Mouse (Mus musculus) lung, postnatal 0 days (tissue): ENCODE data around the gene Gm10401. TPM values are rescaled to one million over a fixed set of nuclear protein-coding genes. Genes with fewer than 3 reads are reported as not detected.
A peak's percentile ranks its signal among the peaks of the same experiment; 100 is the strongest.

ENCODE experiments used
- ATAC-seq: fragments of 200-750 bp; cut with Nextera tagmentation; 2 replicates; pipeline ENCODE4 v1.8.0; 2017; ENCODE audit warnings: moderate library complexity
- DNase-seq: peaks from one replicate; pipeline ENCODE4 v3.0.0-alpha.2; 2016; ENCODE audit warnings: low spot score
- H3K27ac ChIP-seq: fragments of 300-500 bp; sonication (generic); 2 replicates; pipeline ENCODE4 v1.5.1; 2014; ENCODE audit warnings: antibody characterized with exemption, mild to moderate bottlenecking, low read length, mixed read lengths
- H3K27me3 ChIP-seq: fragments of 300-500 bp; sonication (generic); replicated peaks from 2 replicates; pipeline ENCODE4 v1.6.1; 2014; ENCODE audit warnings: low read length, mixed read lengths; ENCODE audit not compliant: insufficient read depth
- H3K36me3 ChIP-seq: fragments of 300-500 bp; sonication (generic); 2 replicates; pipeline ENCODE4 v1.6.1; 2014; ENCODE audit warnings: low read length, mixed read lengths; ENCODE audit not compliant: insufficient read depth
- H3K4me1 ChIP-seq: fragments of 300-500 bp; sonication (generic); 2 replicates; pipeline ENCODE4 v1.6.1; 2014; ENCODE audit warnings: antibody characterized with exemption, low read depth, low read length, mixed read lengths; ENCODE audit not compliant: insufficient read depth
- H3K4me2 ChIP-seq: fragments of 300-500 bp; sonication (generic); replicated peaks from 2 replicates; pipeline ENCODE4 v1.6.1; 2014; ENCODE audit warnings: low read depth, mild to moderate bottlenecking, low read length, moderate library complexity, mixed read lengths
- H3K4me3 ChIP-seq: fragments of 300-500 bp; sonication (generic); 2 replicates; pipeline ENCODE4 v1.5.1; 2014; ENCODE audit warnings: low read depth, low read length
- H3K9ac ChIP-seq: fragments of 300-500 bp; sonication (generic); replicated peaks from 2 replicates; pipeline ENCODE4 v1.6.1; 2014; ENCODE audit warnings: low read depth, mild to moderate bottlenecking
- H3K9me3 ChIP-seq: fragments of 300-500 bp; sonication (generic); 2 replicates; pipeline ENCODE4 v1.6.1; 2016; ENCODE audit warnings: low read length, mixed read lengths
- CTCF ChIP-seq: IDR thresholded peaks from 2 replicates; pipeline ENCODE4 v1.5.1; 2016; ENCODE audit warnings: antibody characterized with exemption, mild to moderate bottlenecking
- EP300 ChIP-seq: IDR thresholded peaks from 2 replicates; pipeline ENCODE4 v1.6.1; 2016; ENCODE audit warnings: antibody characterized with exemption, mild to moderate bottlenecking, control low read depth
- WGBS: fragments of 180-500 bp; shearing (Covaris S2); extraction: QIAGEN DNeasy Blood & Tissue Kit; methylation state at CpG from one replicate; pipeline ENCODE4 v1.1.7; 2014; 5-methylcytosine and 5-hydroxymethylcytosine counted together
- polyA plus RNA-seq: library from polyadenylated mRNA; unstranded; fragments of >200 nt; fragmentation: Nextera tagmentation; extraction: Ambion mirVana; gene quantifications from 2 replicates; pipeline ENCODE4 v1.2.1, GENCODE M21; 2015

The Gm10401 gene
- polyA plus RNA-seq, 1 experiment from 2014 or later = 32.4 TPM

- no peak overlapping the region for H3K4me2 ChIP-seq
- ATAC-seq = no peak
Measured at GRCm38 (mm10) chr5:115058584-115059297, 39.4 kb downstream of the Gm10401 start.

DNA sequence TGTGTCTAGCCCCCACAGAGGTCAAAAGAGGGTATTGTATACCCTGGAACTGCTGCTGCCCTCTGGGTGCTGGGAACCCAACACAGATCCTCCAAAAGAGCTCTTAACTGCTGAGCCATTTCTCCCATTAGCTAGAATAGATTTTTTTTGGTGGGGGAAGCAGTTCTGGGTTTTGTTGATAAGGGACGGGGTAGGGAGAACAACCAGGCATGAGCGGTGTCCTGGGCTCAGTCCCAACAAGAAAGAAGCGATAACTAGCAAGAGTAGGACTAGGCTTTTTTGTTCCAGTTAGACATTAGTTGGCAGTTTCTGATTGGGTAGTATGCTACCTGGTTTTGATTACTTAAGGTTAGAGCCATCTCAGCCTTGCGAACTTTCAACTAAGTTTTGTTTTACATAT is 40.9 kb downstream of the Gm10401 start:
- 96% methylated on average over 4 of the region's 4 CpGs for WGBS

More at GRCm38 (mm10) chr5:115058584-115059297, 39.4 kb downstream of the Gm10401 start:
- peak; percentile 30 for DNase-seq
- 76% methylated on average over 7 of the region's 7 CpGs for WGBS
- no peak overlapping the region for H3K27ac ChIP-seq
- H3K4me1 ChIP-seq = peaks cover 2% of the 10 kb centered on the region; the same call in 1 of the 2 replicates
- TF ChIP-seq EP300 = no peak
- no peaks in the 10 kb centered on the region; the same call in 1 of the 2 replicates for H3K36me3 ChIP-seq
- H3K9ac ChIP-seq = no peak overlapping the region
- H3K9me3 ChIP-seq = no peaks in the 10 kb centered on the region
- H3K4me3 ChIP-seq = no peak overlapping the region
- no peaks in the 10 kb centered on the region for H3K27me3 ChIP-seq

DNA sequence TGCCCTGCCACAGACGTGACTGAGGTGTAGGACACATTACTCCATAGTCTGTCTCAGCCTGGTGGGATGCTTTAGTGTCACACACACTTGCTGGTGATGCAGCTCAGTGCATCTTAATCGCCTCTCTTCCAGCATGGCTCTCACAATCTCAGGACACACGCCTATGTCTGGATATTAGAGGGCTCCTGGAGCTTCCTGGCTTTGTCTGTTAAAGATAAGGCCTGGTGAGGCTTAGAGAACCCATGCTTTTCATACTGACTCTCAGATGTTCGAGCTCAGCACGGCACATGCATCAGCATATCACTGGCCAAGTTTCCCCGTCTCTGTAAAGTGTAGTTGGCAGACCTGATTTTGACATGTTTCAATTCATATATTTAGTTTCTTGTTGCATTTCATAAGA is 42.7 kb downstream of the Gm10401 start:
- H3K9ac ChIP-seq = no peak overlapping the region

More for the DNA sequence above, 40.9 kb downstream of the Gm10401 start:
- peaks cover 6% of the 10 kb centered on the region; the same call in 1 of the 2 replicates for H3K4me1 ChIP-seq
- no peak for ATAC-seq
- H3K9me3 ChIP-seq = no peaks in the 10 kb centered on the region
- DNase-seq = no peak
- H3K4me3 ChIP-seq = no peak overlapping the region
- H3K27me3 ChIP-seq = no peaks in the 10 kb centered on the region
- no peak overlapping the region for H3K9ac ChIP-seq
- TF ChIP-seq CTCF (no peak), EP300 (no peak)
- H3K27ac ChIP-seq = no peak overlapping the region
- no peaks in the 10 kb centered on the region for H3K36me3 ChIP-seq
- no peak overlapping the region for H3K4me2 ChIP-seq

DNA sequence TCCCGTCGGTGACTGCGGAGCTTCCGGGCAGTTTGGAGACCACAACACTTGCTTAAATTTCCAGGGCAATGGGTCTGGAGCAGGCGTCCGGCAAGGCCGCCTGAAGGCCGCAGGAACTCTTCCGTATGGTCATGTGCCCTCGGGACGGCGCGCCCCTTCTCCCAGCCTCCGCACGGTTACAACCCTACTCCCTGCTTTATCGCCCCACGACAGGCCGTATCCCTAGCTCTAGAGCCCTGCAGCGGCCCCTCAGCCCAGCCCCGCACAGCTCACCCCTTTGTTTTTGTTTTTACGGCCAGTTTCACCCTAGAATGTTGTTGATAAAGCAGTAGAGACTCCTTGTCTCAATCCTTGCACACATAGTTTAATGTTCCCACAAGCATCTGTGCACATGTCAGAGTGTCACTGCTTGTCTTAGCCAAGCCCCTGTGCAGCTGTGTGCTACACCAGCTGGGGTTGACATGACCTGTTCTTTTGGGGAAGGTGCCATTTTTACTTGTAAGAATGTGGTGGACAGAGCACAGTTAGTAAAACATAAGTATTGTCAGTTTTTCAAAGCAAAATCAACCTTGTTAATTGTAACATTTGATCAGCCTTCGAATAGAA is 44.2 kb downstream of the Gm10401 start:
- Histone ChIP-seq H3K4me1 (peaks cover 6% of the 10 kb centered on the region; the same call in 1 of the 2 replicates), H3K4me3 (no peak overlapping the region), H3K9ac (no peak overlapping the region), H3K27ac (no peak overlapping the region), H3K9me3 (no peaks in the 10 kb centered on the region), H3K4me2 (no peak overlapping the region), H3K36me3 (no peaks in the 10 kb centered on the region), H3K27me3 (no peaks in the 10 kb centered on the region)
- DNase-seq = peak; percentile 18
- ATAC-seq = peak; percentile 52
- WGBS = 83% methylated on average over 22 of the region's 22 CpGs
- TF ChIP-seq EP300 (no peak), CTCF (no peak)

More for the DNA sequence above, 42.7 kb downstream of the Gm10401 start:
- Histone ChIP-seq H3K27me3 (no peaks in the 10 kb centered on the region), H3K27ac (no peak overlapping the region), H3K4me2 (no peak overlapping the region), H3K9me3 (no peaks in the 10 kb centered on the region), H3K4me3 (no peak overlapping the region), H3K36me3 (no peaks in the 10 kb centered on the region), H3K4me1 (peaks cover 6% of the 10 kb centered on the region; the same call in 1 of the 2 replicates)
- TF ChIP-seq EP300 (no peak), CTCF (no peak)
- peak; percentile 20; the same call in 1 of the 2 replicates for ATAC-seq
- DNase-seq = peak; percentile 54
- WGBS = 47% methylated on average over 6 of the region's 6 CpGs

- H3K27me3 ChIP-seq = no peaks in the 10 kb centered on the region
- H3K27ac ChIP-seq = no peak overlapping the region
- no peaks in the 10 kb centered on the region for H3K36me3 ChIP-seq
- 42% methylated on average over 8 of the region's 8 CpGs for WGBS
- H3K4me1 ChIP-seq = peaks cover 6% of the 10 kb centered on the region; the same call in 1 of the 2 replicates
- ATAC-seq (peak; percentile 89), DNase-seq (peak; percentile 73)
- H3K4me2 ChIP-seq = no peak overlapping the region
- TF ChIP-seq EP300 (no peak), CTCF (no peak)
- no peak overlapping the region for H3K4me3 ChIP-seq
- H3K9me3 ChIP-seq = no peaks in the 10 kb centered on the region
- H3K9ac ChIP-seq = no peak overlapping the region
Measured at GRCm38 (mm10) chr5:115052546-115052945, 45.5 kb downstream of the Gm10401 start.

GRCm38 (mm10) chr5:115050776-115051175 is 47.3 kb downstream of the Gm10401 start:
- Histone ChIP-seq H3K4me1 (peaks cover 6% of the 10 kb centered on the region; the same call in 1 of the 2 replicates), H3K36me3 (no peaks in the 10 kb centered on the region), H3K9me3 (no peaks in the 10 kb centered on the region), H3K9ac (no peak overlapping the region), H3K4me3 (no peak overlapping the region), H3K4me2 (no peak overlapping the region), H3K27ac (no peak overlapping the region), H3K27me3 (no peaks in the 10 kb centered on the region)
- TF ChIP-seq EP300 (no peak), CTCF (no peak)
- no peak for DNase-seq
- no peak for ATAC-seq
- 81% methylated on average over 6 of the region's 6 CpGs for WGBS
